ENCODE assay signal across 8 mouse cellular contexts in the genomic region with DNA sequence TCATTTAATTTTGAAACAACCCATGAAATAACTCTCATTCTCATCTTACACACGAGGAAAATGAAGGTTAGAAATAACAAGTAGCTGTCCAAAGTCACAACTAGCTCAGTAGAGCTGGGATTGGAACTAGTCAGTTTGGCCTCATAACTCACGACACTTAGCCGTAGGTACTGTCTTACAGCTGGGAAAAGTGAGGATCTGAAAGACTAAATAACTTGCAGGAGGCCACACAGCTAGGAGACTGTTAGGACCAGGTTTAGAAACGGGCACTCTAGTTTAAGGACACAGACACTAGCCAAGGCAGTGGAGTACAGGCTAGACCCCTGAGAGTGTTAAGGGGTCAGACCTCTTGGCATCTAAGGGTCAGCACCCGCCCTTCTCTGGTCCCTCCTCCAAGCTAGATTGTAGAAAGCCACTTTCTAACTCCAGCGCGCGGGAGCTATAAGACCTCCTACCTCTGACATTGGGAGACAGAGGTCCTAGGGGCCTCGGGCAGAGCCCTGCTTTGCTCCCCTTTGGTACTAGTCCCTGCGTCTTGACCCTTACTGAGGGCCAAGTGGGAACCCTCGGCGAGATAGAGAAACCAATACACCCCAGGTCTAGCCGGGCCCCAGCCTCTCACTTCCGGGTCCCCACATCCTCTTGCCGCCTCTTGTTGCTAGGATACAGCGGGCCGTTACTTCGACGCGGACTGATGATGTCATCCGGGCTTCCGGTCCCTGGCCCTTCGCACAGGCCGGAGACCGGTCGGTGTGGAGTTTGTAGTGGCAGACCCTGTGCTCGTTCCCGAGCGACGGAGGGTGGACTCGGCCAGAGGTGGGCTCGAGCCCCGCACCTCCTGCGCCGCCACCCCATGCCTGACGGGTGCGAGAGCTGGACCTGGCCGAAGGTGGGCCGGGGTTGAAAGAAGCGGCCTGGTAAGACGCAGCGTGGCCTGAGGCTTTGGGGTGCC. TPM values are rescaled to one million over a fixed set of nuclear protein-coding genes. Genes with fewer than 3 reads are reported as not detected.
DNase-seq lines count a peak whose midpoint lies in the region; ATAC-seq and TF ChIP-seq lines count a peak whose summit lies in the region.

Glb1l (minus strand) TSS at position 678 of the 952 bp plus-strand sequence.
Stk16 (plus strand) TSS at position 703 of the 952 bp plus-strand sequence.

- H3K9me3 ChIP-seq in E14TG2a.4 (ENCODE audit: low read length), result no peaks in the 10 kb centered on the region; the same call in 1 of the 2 replicates
- no peaks in the 10 kb centered on the region for H3K9me3 ChIP-seq in forebrain, embryonic 13.5 days (replicated peaks)
- no peaks in the 10 kb centered on the region for H3K9me3 ChIP-seq in liver, postnatal 0 days (ENCODE audit: low read length)
- H3K9me3 ChIP-seq in neural tube, embryonic 14.5 days (ENCODE audit: control insufficient read depth, low read length), result no peaks in the 10 kb centered on the region

- peaks cover 53% of the 10 kb centered on the region for H3K36me3 ChIP-seq in E14TG2a.4 (ENCODE audit: insufficient read depth, low read length)
- peaks cover 37% of the 10 kb centered on the region for H3K36me3 ChIP-seq in forebrain, embryonic 13.5 days (ENCODE audit: poor library complexity, severe bottlenecking)
- H3K36me3 ChIP-seq in liver, postnatal 0 days (replicated peaks; ENCODE audit: insufficient read depth, low read length), result peaks cover 34% of the 10 kb centered on the region
- H3K36me3 ChIP-seq in neural tube, embryonic 14.5 days (ENCODE audit: control insufficient read depth, insufficient read depth, low read length), result peaks cover 18% of the 10 kb centered on the region

- no peak for TF ChIP-seq CTCF in E14TG2a.4 (conservative IDR thresholded peaks at IDR 0.05; ENCODE audit: low read length)
- TF ChIP-seq CTCF in liver, postnatal 0 days (IDR thresholded peaks at IDR 0.05; ENCODE audit: low read depth), result no peak

- DNase-seq in c-Kit-positive CD71-positive TER-119-positive erythroid progenitor cells, embryonic 14.5 days (ENCODE audit: low spot score), result peak; percentile 98
- DNase-seq in heart, postnatal 10 days, result peak; percentile 98
- DNase-seq in large intestine, adult 2 months (ENCODE audit: low read depth, low spot score), result peak; percentile 88
- DNase-seq in liver, postnatal 0 days, result peak; percentile 97
- DNase-seq in testis, postnatal 10 days (ENCODE audit: low spot score), result peak; percentile 98

- H3K27ac ChIP-seq in forebrain, embryonic 13.5 days, result no peak within 1 kb of the TSS
- H3K27ac ChIP-seq in liver, postnatal 0 days (ENCODE audit: low read depth), result peak within 1 kb of the TSS; percentile 95
- 0 out of 2 replicates have a peak within 1 kb of the TSS, but pooled peaks have one; percentile 39 for H3K27ac ChIP-seq in neural tube, embryonic 14.5 days (ENCODE audit: low read depth, low read length)

- H3K4me3 ChIP-seq in E14TG2a.4 (replicated peaks; ENCODE audit: low read length), result peak within 1 kb of the TSS; percentile 95
- peak within 1 kb of the TSS; percentile 97 for H3K4me3 ChIP-seq in forebrain, embryonic 13.5 days
- H3K4me3 ChIP-seq in liver, postnatal 0 days (ENCODE audit: low read depth, low read length), result peak within 1 kb of the TSS; percentile 82
- peak within 1 kb of the TSS; percentile 94 for H3K4me3 ChIP-seq in neural tube, embryonic 14.5 days (ENCODE audit: low read depth, low read length)

- peak; percentile 72; the same call in 1 of the 2 replicates for TF ChIP-seq EP300 in liver, postnatal 0 days (IDR thresholded peaks at IDR 0.05; ENCODE audit: low read depth)

- H3K27me3 ChIP-seq in E14TG2a.4 (ENCODE audit: insufficient read depth, low read length), result no peaks in the 10 kb centered on the region
- H3K27me3 ChIP-seq in forebrain, embryonic 13.5 days, result no peaks in the 10 kb centered on the region; the same call in 1 of the 2 replicates
- H3K27me3 ChIP-seq in liver, postnatal 0 days (ENCODE audit: insufficient read depth, low read length), result no peaks in the 10 kb centered on the region
- no peaks in the 10 kb centered on the region for H3K27me3 ChIP-seq in neural tube, embryonic 14.5 days (ENCODE audit: control insufficient read depth, insufficient read depth, low read length)

- H3K4me1 ChIP-seq in E14TG2a.4 (replicated peaks; ENCODE audit: low read depth, low read length), result peaks cover 67% of the 10 kb centered on the region
- peaks cover 42% of the 10 kb centered on the region for H3K4me1 ChIP-seq in forebrain, embryonic 13.5 days
- peaks cover 56% of the 10 kb centered on the region for H3K4me1 ChIP-seq in liver, postnatal 0 days (ENCODE audit: insufficient read depth)
- peaks cover 17% of the 10 kb centered on the region; the same call in 1 of the 2 replicates for H3K4me1 ChIP-seq in neural tube, embryonic 14.5 days (ENCODE audit: control insufficient read depth, insufficient read depth, low read length)

- 6% methylated on average over 42 of the region's 42 CpGs for WGBS in forebrain, embryonic 13.5 days
- 4% methylated on average over 42 of the region's 42 CpGs for WGBS in large intestine, adult 2 months
- WGBS in liver, postnatal 0 days (ENCODE audit: insufficient replicate concordance), result 3% methylated on average over 42 of the region's 42 CpGs
- 7% methylated on average over 42 of the region's 42 CpGs for WGBS in neural tube, embryonic 14.5 days

- peak within 1 kb of the TSS; percentile 93 for H3K9ac ChIP-seq in forebrain, embryonic 13.5 days
- peak within 1 kb of the TSS; percentile 85 for H3K9ac ChIP-seq in liver, postnatal 0 days (replicated peaks)
- peak within 1 kb of the TSS; percentile 88 for H3K9ac ChIP-seq in neural tube, embryonic 14.5 days (replicated peaks; ENCODE audit: low read depth, low read length)

- intact Hi-C loops in heart, postnatal 10 days (cut with DNase I), result no loop called here

- H3K4me2 ChIP-seq in forebrain, embryonic 13.5 days, result peak within 1 kb of the TSS; percentile 92
- H3K4me2 ChIP-seq in liver, postnatal 0 days (ENCODE audit: low read depth, low read length), result peak within 1 kb of the TSS; percentile 100
- peak within 1 kb of the TSS; percentile 95 for H3K4me2 ChIP-seq in neural tube, embryonic 14.5 days (ENCODE audit: low read depth, low read length)

- peak; percentile 98 for ATAC-seq in forebrain, embryonic 13.5 days
- peak; percentile 84 for ATAC-seq in liver, postnatal 0 days
- ATAC-seq in neural tube, embryonic 14.5 days (ENCODE audit: low read depth), result peak; percentile 95

RNA-seq across cellular contexts. Expression of gene Glb1l, which starts in this region (rescaled TPM):
- polyA plus RNA-seq in forebrain, embryonic 13.5 days (2015; fragmentation: Nextera tagmentation; extraction: Ambion mirVana), result 14.6 and 21.1 TPM in 2 replicates
- total RNA-seq in heart, postnatal 10 days (2021), result 10 to 100 TPM in 1 of 2 experiments, 1 to 10 TPM in 1; 9.9 to 10.5 TPM
- 2.1 and 4.4 TPM in 2 replicates for polyA plus RNA-seq in large intestine, adult 2 months (2012; rRNA removed)
- polyA plus RNA-seq in liver, postnatal 0 days (2015; fragmentation: Nextera tagmentation; extraction: Ambion mirVana), result 2.7 and 3.5 TPM in 2 replicates
- polyA plus RNA-seq in neural tube, embryonic 14.5 days (2014; fragmentation: Nextera tagmentation; extraction: Ambion mirVana), result 15.6 and 17.3 TPM in 2 replicates

RNA-seq across cellular contexts. Expression of gene Stk16, which starts in this region (rescaled TPM):
- polyA plus RNA-seq in forebrain, embryonic 13.5 days (2015; fragmentation: Nextera tagmentation; extraction: Ambion mirVana), result 143 and 157 TPM in 2 replicates
- total RNA-seq in heart, postnatal 10 days (2021), result 10 to 100 TPM; 60.1 to 61.4 TPM
- polyA plus RNA-seq in large intestine, adult 2 months (2012; rRNA removed), result 221 and 258 TPM in 2 replicates
- 88.3 and 101 TPM in 2 replicates for polyA plus RNA-seq in liver, postnatal 0 days (2015; fragmentation: Nextera tagmentation; extraction: Ambion mirVana)
- polyA plus RNA-seq in neural tube, embryonic 14.5 days (2014; fragmentation: Nextera tagmentation; extraction: Ambion mirVana), result 125 and 129 TPM in 2 replicates
